Mouse (Mus musculus) adrenal gland, postnatal 4 days (tissue): ENCODE measurements around the gene Arhgef16. TPM values are rescaled to one million over a fixed set of nuclear protein-coding genes. Genes with fewer than 3 reads are reported as not detected.

Experiments used
- DNase-seq, 2 experiments: peaks; one replicate each; pipeline ENCODE4 v3.0.0; 2021 to 2022; ENCODE audit warnings: low spot score in 2 of 2, mixed read lengths in 2 of 2
- total RNA-seq, 2 experiments: library from RNA; stranded (reverse); gene quantifications; 2 replicates each; pipeline ENCODE4 v1.2.3; 2021

Gene Arhgef16
- total RNA-seq, 2 experiments from 2014 or later, result 2.2 to 8.5 TPM

DNA sequence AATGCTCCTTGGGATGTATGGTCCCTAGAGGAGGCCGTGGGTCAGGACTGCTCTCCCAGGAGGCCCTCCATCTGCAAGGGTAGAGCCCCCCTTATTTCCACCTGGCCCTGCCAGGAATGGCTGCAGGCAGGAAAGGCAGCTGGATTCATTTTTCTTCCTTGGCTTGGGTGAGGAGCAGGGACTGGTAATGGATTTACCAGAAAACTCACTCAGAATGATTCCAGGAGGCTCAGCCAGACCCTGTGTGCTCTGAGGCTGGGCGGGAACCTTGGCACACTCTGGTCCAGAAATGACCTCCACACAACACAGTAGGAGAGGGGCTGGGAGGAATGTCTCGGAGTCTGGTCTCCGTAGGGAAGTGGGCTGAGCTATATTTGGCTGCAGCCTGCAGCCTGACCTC, 69.2 kb downstream of the Arhgef16 start:
- DNase-seq, result no peak

DNA sequence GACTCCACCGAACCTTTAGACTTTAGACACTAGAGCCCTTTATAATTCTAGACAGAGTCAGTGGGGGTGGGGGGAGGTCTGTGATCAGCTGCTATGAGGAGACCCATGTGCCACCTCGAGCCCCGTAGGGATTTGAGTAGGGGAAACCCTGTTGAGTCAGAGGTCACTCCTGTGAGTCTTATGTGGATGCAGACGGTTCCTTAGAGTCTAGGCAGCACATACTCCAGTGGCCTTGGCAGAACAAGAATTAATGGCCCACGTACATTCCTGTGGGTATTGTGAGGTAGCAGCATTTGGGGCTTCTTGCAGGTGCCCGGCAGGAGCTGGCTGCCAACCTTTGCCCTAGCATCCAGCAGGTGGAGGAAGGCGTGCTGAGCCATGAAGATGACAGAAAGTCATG, 70.1 kb downstream of the Arhgef16 start:
- no peak for DNase-seq

DNA sequence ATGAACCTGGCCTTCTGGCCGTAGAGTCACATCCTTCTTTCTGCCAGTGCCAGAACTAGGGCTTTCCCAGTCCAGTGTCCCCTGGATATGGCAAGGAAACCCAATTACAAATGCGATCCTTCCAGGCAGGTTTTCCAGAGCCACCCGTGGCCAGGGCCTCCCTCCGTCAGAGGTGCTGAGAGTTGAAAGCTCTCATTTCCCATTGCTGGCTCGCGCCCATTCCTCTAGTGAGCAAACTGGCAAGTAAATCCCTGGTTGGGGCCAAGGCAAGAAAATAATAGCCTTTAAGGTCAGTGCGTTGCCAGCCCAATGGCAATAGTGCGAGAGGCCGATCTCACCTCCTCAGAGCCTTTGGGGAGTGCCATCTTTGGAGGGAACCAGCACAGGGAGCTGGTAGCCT, 71.9 kb downstream of the Arhgef16 start:
- no peak for DNase-seq

Other genes starting within 250 kb of the Arhgef16 start
- under 1 TPM in 1 of 2 experiments, not detected in 1; 0.11 TPM for gene Trp73, start 161.5 kb downstream of the Arhgef16 start, total RNA-seq
- gene Wrap73, start 159.3 kb downstream of the Arhgef16 start, total RNA-seq, result 10 to 100 TPM; 17.8 to 18.7 TPM
- gene Tprgl, start 141.0 kb downstream of the Arhgef16 start, total RNA-seq, result 100 to 1,000 TPM; 137 to 140 TPM
- gene Megf6, start 130.9 kb downstream of the Arhgef16 start, total RNA-seq, result 10 to 100 TPM; 18.0 to 19.6 TPM
- gene B230104I21Rik, start 34.5 kb upstream of the Arhgef16 start, total RNA-seq, result not detected